Mouse (Mus musculus) skeletal muscle tissue, postnatal 0 days (tissue): ENCODE data around the gene Olfr237-ps1. TPM values are rescaled to one million over a fixed set of nuclear protein-coding genes. Genes with fewer than 3 reads are reported as not detected.

Source experiments
- polyA plus RNA-seq: library from polyadenylated mRNA; unstranded; fragments of >200 nt; fragmentation: Nextera tagmentation; extraction: Ambion mirVana; gene quantifications from 2 replicates; pipeline ENCODE4 v1.2.1, GENCODE M21; 2015

Olfr237-ps1 gene
- not detected in 2 replicates for polyA plus RNA-seq

DNA sequence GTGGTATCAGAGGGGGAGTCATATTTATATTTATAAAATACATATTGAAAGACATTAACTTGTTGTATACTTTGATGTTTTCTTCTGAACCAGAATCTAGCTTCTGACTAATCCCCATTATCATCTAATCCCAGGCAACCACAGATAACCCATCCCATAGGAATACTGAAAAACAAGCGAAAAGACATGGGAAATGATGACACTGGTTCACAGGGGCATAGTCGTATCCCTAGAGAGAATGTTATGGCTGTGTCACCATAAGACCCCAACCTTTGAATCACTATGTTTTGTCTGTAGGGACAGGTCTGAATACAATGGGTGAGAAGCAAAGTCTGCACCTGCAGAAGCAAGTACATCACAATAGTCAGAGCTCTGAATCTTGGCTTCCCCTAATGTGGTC, at the start of gene Olfr237-ps1:
Gene Olfr237-ps1, plus strand, starts transcription at position 301 of the 400 bp plus-strand sequence.

DNA sequence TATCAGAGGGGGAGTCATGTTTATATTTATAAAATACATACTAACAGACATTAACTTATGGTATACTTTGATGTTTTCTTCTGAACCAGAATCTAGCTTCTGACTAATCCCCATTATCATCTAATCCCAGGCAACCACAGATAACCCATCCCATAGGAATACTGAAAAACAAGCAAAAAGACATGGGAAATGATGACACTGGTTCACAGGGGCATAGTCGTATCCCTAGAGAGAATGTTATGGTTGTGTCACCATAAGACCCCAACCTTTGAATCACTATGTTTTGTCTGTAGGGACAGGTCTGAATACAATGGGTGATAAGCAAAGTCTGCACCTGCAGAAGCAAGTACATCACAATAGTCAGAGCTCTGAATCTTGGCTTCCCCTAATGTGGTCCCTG, 40.3 kb upstream of the Olfr237-ps1 start, which contains the start of gene Olfr441:
Gene Olfr441, plus strand, starts transcription at position 301 of the 400 bp plus-strand sequence.

DNA sequence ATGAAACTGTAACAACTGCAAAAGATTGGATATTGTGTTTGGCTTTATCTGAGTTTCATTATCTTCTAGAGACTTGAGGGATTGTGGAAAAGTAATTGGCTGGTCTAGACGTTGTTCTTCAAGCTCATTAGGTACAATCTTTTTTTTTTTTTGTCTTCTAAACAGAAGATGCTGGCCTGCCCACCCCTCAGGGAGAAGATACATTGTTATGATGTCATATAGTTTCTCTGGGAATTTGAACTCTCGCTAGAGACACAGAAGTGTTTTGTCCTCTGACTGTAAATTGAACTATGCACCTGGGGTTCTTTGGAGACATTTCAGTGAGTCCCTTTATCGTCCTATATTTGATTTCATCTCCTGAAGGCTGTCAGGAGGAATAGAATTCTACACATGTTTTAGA, 16.6 kb downstream of the Olfr237-ps1 start, which contains the start of gene Olfr437:
Gene Olfr437, plus strand, starts transcription at position 301 of the 400 bp plus-strand sequence.

DNA sequence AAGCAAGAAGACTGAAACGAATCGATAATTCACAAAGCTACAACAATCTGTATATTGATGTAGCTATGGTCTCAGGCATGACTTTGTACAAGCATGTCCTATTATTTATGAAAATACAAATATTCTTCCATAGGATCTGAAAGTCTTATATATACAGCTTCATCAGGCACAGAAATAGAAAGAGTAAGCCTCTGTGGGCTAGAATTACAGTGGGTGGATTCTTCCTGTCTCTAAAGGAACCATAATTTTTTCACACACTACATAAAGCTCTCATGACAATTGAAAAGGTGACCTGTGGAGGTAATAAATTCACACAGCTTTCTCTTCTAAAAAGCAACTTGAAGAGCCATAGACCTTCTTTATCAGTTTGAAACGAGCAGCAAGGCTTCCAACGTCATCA, 25.5 kb downstream of the Olfr237-ps1 start, which contains the start of gene Olfr13:
Gene Olfr13, plus strand, starts transcription at position 301 of the 400 bp plus-strand sequence.

DNA sequence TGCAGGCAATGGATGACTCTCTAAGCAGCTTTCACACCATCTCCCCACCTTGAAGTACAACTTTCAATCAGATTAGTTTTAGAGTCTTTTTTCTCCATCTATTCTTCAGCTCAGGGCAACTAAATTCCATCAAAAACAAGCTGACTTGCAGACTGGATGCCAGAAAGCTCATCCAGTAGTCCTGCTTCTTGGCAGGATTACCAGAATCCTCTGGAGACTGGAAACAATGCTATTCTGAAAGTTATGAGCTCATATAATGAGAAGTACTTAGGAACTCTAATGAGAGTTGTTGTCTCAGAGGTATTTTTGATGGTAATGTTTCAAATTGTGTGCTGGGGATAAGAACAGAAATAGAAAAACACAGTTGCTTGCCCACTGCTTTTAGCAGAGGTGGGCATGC, 50.4 kb downstream of the Olfr237-ps1 start, which contains the start of gene Olfr435:
Gene Olfr435, plus strand, starts transcription at position 366 of the 400 bp plus-strand sequence.

Other genes with a start within 250 kb of the Olfr237-ps1 start
- gene Olfr447, start 237.7 kb upstream of the Olfr237-ps1 start, polyA plus RNA-seq: not detected in 2 replicates
- not detected in 2 replicates for gene Olfr446, start 225.2 kb upstream of the Olfr237-ps1 start, polyA plus RNA-seq
- gene Olfr444, start 197.5 kb upstream of the Olfr237-ps1 start, polyA plus RNA-seq: not detected in 2 replicates
- not detected in 2 replicates for gene Olfr441, start 40.2 kb upstream of the Olfr237-ps1 start, polyA plus RNA-seq
- gene Olfr437, start 16.7 kb downstream of the Olfr237-ps1 start, polyA plus RNA-seq: not detected in 2 replicates
- gene Olfr13, start 25.6 kb downstream of the Olfr237-ps1 start, polyA plus RNA-seq: not detected in 2 replicates
- not detected in 2 replicates for gene Olfr435, start 50.6 kb downstream of the Olfr237-ps1 start, polyA plus RNA-seq
- not detected in 2 replicates for gene Olfr434, start 66.5 kb downstream of the Olfr237-ps1 start, polyA plus RNA-seq
- not detected in 2 replicates for gene Olfr47, start 85.0 kb downstream of the Olfr237-ps1 start, polyA plus RNA-seq
- 2.2 and 2.3 TPM in 2 replicates for gene Arhgef5, start 119.0 kb downstream of the Olfr237-ps1 start, polyA plus RNA-seq
- gene Nobox, start 163.0 kb downstream of the Olfr237-ps1 start, polyA plus RNA-seq: 0.21 TPM in 1 of 2 replicates, not detected in the other